Mouse (Mus musculus) cortical plate, adult 2 months (tissue): ENCODE data around the gene Cdh12.

Experiments used
- CTCF ChIP-seq: fragments of 200-500 bp; IDR thresholded peaks from 2 replicates; pipeline ENCODE4 v1.5.1; 2011; ENCODE audit warnings: mild to moderate bottlenecking, control low read depth, low read length; ENCODE audit not compliant: insufficient read depth; ENCODE audit errors: extremely low read depth
- POLR2A ChIP-seq: fragments of 200-500 bp; IDR thresholded peaks from 2 replicates; pipeline ENCODE4 v1.6.1; 2011; ENCODE audit warnings: mild to moderate bottlenecking, low read length, control low read depth; ENCODE audit not compliant: insufficient read depth; ENCODE audit errors: extremely low read depth

- TF ChIP-seq CTCF (no peak), POLR2A (no peak)
Measured at GRCm38 (mm10) chr15:20458508-20458907, 9.4 kb downstream of the Cdh12 start.
